Mouse (Mus musculus) limb, embryonic 14.5 days (tissue): Measurements from ENCODE around the gene Cxcr1. TPM values are rescaled to one million over a fixed set of nuclear protein-coding genes. Genes with fewer than 3 reads are reported as not detected.

Source experiments
- ATAC-seq: fragments of 200-750 bp; cut with Nextera tagmentation; 2 replicates; pipeline ENCODE4 v1.8.0; 2017; ENCODE audit warnings: low read depth, moderate number of reproducible peaks, moderate TSS enrichment; ENCODE audit not compliant: low FRiP score
- DNase-seq: peaks from one replicate; pipeline ENCODE4 v3.0.0-alpha.2; 2015; ENCODE audit warnings: low spot score
- H3K27ac ChIP-seq: fragments of 300-500 bp; sonication (generic); replicated peaks from 2 replicates; pipeline ENCODE4 v1.5.1; 2014; ENCODE audit warnings: low read depth, mild to moderate bottlenecking, low read length, moderate library complexity, mixed read lengths
- H3K27me3 ChIP-seq: fragments of 300-500 bp; sonication (generic); 2 replicates; pipeline ENCODE4 v1.6.1; 2014; ENCODE audit warnings: low read length, mixed read lengths; ENCODE audit not compliant: control insufficient read depth, insufficient read depth
- H3K36me3 ChIP-seq: fragments of 300-500 bp; sonication (generic); 2 replicates; pipeline ENCODE4 v1.6.1; 2014; ENCODE audit warnings: mild to moderate bottlenecking, low read length, moderate library complexity, mixed read lengths; ENCODE audit not compliant: control insufficient read depth, insufficient read depth
- H3K4me1 ChIP-seq: fragments of 300-500 bp; sonication (generic); 2 replicates; pipeline ENCODE4 v1.6.1; 2014; ENCODE audit warnings: antibody characterized with exemption, low read length, mixed read lengths; ENCODE audit not compliant: control insufficient read depth, insufficient read depth
- H3K4me2 ChIP-seq: fragments of 300-500 bp; sonication (generic); replicated peaks from 2 replicates; pipeline ENCODE4 v1.6.1; 2014; ENCODE audit warnings: low read depth, mild to moderate bottlenecking, low read length, moderate library complexity; ENCODE audit not compliant: severe bottlenecking
- H3K4me3 ChIP-seq: fragments of 300-500 bp; sonication (generic); replicated peaks from 2 replicates; pipeline ENCODE4 v1.5.1; 2014; ENCODE audit warnings: low read length
- H3K9ac ChIP-seq: fragments of 300-500 bp; sonication (generic); 2 replicates; pipeline ENCODE4 v1.6.1; 2014; ENCODE audit warnings: mild to moderate bottlenecking, low read depth, low read length, moderate library complexity; ENCODE audit not compliant: severe bottlenecking
- H3K9me3 ChIP-seq: fragments of 300-500 bp; sonication (generic); 2 replicates; pipeline ENCODE4 v1.6.1; 2016; ENCODE audit warnings: low read length; ENCODE audit not compliant: control insufficient read depth
- POLR2A ChIP-seq: fragments of 200-500 bp; IDR thresholded peaks from 2 replicates; pipeline ENCODE4 v1.8.0; 2012; ENCODE audit warnings: inconsistent platforms, mild to moderate bottlenecking, moderate library complexity, borderline replicate concordance; ENCODE audit not compliant: insufficient read depth, insufficient read length; ENCODE audit errors: extremely low read depth
- WGBS: fragments of 180-500 bp; shearing (Covaris S2); extraction: QIAGEN DNeasy Blood & Tissue Kit; methylation state at CpG from one replicate; pipeline ENCODE4 v1.1.7; 2014; 5-methylcytosine and 5-hydroxymethylcytosine counted together
- polyA plus RNA-seq, 2 experiments: library from polyadenylated mRNA; depleted of rRNA in 1 of 2; stranded (reverse) in 1 of 2; unstranded in 1 of 2; fragments of >200 nt; fragmentation: Nextera tagmentation in 1 of 2; extraction: Ambion mirVana in 1 of 2; gene quantifications; 2 replicates each; pipeline versions ENCODE4 v1.2.1 to v1.2.3; 2012 to 2014

The Cxcr1 gene
- polyA plus RNA-seq, 2 experiments: not detected

- no peak overlapping the region for H3K4me3 ChIP-seq
- 63% methylated on average over 7 of the region's 7 CpGs for WGBS
- ATAC-seq (no peak), DNase-seq (peak; percentile 34)
- no peak overlapping the region for H3K27ac ChIP-seq
- H3K27me3 ChIP-seq: no peaks in the 10 kb centered on the region
- TF ChIP-seq POLR2A: no peak
- H3K9ac ChIP-seq: no peak overlapping the region
- H3K36me3 ChIP-seq: no peaks in the 10 kb centered on the region
- H3K4me2 ChIP-seq: no peak overlapping the region
- H3K4me1 ChIP-seq: no peaks in the 10 kb centered on the region
- no peaks in the 10 kb centered on the region for H3K9me3 ChIP-seq
Observed at GRCm38 (mm10) chr1:74205881-74206280, 11.4 kb upstream of the Cxcr1 start.

- Histone ChIP-seq H3K4me3 (no peak overlapping the region), H3K4me2 (no peak overlapping the region), H3K36me3 (no peaks in the 10 kb centered on the region), H3K9me3 (no peaks in the 10 kb centered on the region), H3K27ac (no peak overlapping the region), H3K4me1 (no peaks in the 10 kb centered on the region), H3K27me3 (no peaks in the 10 kb centered on the region), H3K9ac (no peak overlapping the region)
- WGBS: 65% methylated on average over 5 of the region's 5 CpGs
- ATAC-seq: no peak
- DNase-seq: no peak
- no peak for TF ChIP-seq POLR2A
Observed at GRCm38 (mm10) chr1:74203457-74203856, 9.0 kb upstream of the Cxcr1 start.

- Histone ChIP-seq H3K27ac (0 out of 2 replicates have a peak overlapping the region, but pooled peaks have one; percentile 19), H3K27me3 (no peaks in the 10 kb centered on the region), H3K9ac (no peak overlapping the region), H3K4me2 (no peak overlapping the region), H3K4me3 (no peak overlapping the region), H3K9me3 (no peaks in the 10 kb centered on the region), H3K4me1 (no peaks in the 10 kb centered on the region), H3K36me3 (no peaks in the 10 kb centered on the region)
- 74% methylated on average over 7 of the region's 7 CpGs for WGBS
- no peak for DNase-seq
- no peak for ATAC-seq
- no peak for TF ChIP-seq POLR2A
Observed at GRCm38 (mm10) chr1:74201048-74201844, 6.8 kb upstream of the Cxcr1 start.

GRCm38 (mm10) chr1:74199046-74199445, 4.6 kb upstream of the Cxcr1 start:
- H3K27me3 ChIP-seq: no peaks in the 10 kb centered on the region
- no peak overlapping the region for H3K4me2 ChIP-seq
- no peak overlapping the region for H3K9ac ChIP-seq
- no peaks in the 10 kb centered on the region for H3K36me3 ChIP-seq
- no peaks in the 10 kb centered on the region for H3K4me1 ChIP-seq
- 76% methylated on average over 8 of the region's 8 CpGs for WGBS
- ATAC-seq (no peak), DNase-seq (no peak)
- TF ChIP-seq POLR2A: no peak
- no peak overlapping the region for H3K27ac ChIP-seq
- H3K4me3 ChIP-seq: no peak overlapping the region
- H3K9me3 ChIP-seq: no peaks in the 10 kb centered on the region

- ATAC-seq (no peak), DNase-seq (no peak)
- no peak overlapping the region for H3K27ac ChIP-seq
- no peaks in the 10 kb centered on the region for H3K9me3 ChIP-seq
- no peak overlapping the region for H3K4me3 ChIP-seq
- H3K4me2 ChIP-seq: no peak overlapping the region
- no peaks in the 10 kb centered on the region for H3K27me3 ChIP-seq
- H3K4me1 ChIP-seq: no peaks in the 10 kb centered on the region
- no peak overlapping the region for H3K9ac ChIP-seq
- no peaks in the 10 kb centered on the region for H3K36me3 ChIP-seq
- WGBS: 85% methylated on average over 12 of the region's 12 CpGs
- no peak for TF ChIP-seq POLR2A
Observed at GRCm38 (mm10) chr1:74197726-74198470, 3.5 kb upstream of the Cxcr1 start.
